Mouse (Mus musculus): ENCODE data around the gene Gon7. TPM values are rescaled to one million over a fixed set of nuclear protein-coding genes. Genes with fewer than 3 reads are reported as not detected.

Gon7 gene
- polyA plus RNA-seq, 1 experiment from 2014 or later: 29.6 TPM

- no peaks in the 10 kb centered on the region for H3K27me3 ChIP-seq (ENCODE audit: control insufficient read depth, insufficient read depth, low read length)
- H3K27ac ChIP-seq (ENCODE audit: low read length): no peak overlapping the region
- peak; percentile 14; the same call in 1 of the 2 replicates for ATAC-seq (ENCODE audit: insufficient number of reproducible peaks, insufficient read depth, low FRiP score, low read depth)
- no peak overlapping the region for H3K9ac ChIP-seq (replicated peaks; ENCODE audit: low read depth, low read length)
- no peaks in the 10 kb centered on the region for H3K4me1 ChIP-seq (ENCODE audit: control insufficient read depth, insufficient read depth, low read length)
- H3K9me3 ChIP-seq (ENCODE audit: control insufficient read depth, low read depth, low read length): no peaks in the 10 kb centered on the region
- no peak overlapping the region; the same call in 1 of the 2 replicates for H3K4me2 ChIP-seq (replicated peaks; ENCODE audit: low read depth, low read length)
- 27% methylated on average over 13 of the region's 13 CpGs for whole genome bisulfite sequencing
- H3K36me3 ChIP-seq (ENCODE audit: control insufficient read depth, insufficient read depth, low read length): no peaks in the 10 kb centered on the region
- no peak overlapping the region for H3K4me3 ChIP-seq (ENCODE audit: low read depth, low read length)
Measured at GRCm38 (mm10) chr12:102719552-102720315, 37.9 kb downstream of the Gon7 start.

GRCm38 (mm10) chr12:102714654-102715395, 42.8 kb downstream of the Gon7 start:
- Histone ChIP-seq H3K9ac (replicated peaks; ENCODE audit: low read depth, low read length) (no peak overlapping the region), H3K9me3 (ENCODE audit: control insufficient read depth, low read depth, low read length) (no peaks in the 10 kb centered on the region), H3K4me3 (ENCODE audit: low read depth, low read length) (no peak overlapping the region), H3K36me3 (ENCODE audit: control insufficient read depth, insufficient read depth, low read length) (no peaks in the 10 kb centered on the region), H3K4me1 (ENCODE audit: control insufficient read depth, insufficient read depth, low read length) (no peaks in the 10 kb centered on the region), H3K27me3 (ENCODE audit: control insufficient read depth, insufficient read depth, low read length) (no peaks in the 10 kb centered on the region), H3K4me2 (replicated peaks; ENCODE audit: low read depth, low read length) (no peak overlapping the region), H3K27ac (ENCODE audit: low read length) (no peak overlapping the region)
- WGBS: 74% methylated on average over 10 of the region's 10 CpGs
- no peak for ATAC-seq (ENCODE audit: insufficient number of reproducible peaks, insufficient read depth, low FRiP score, low read depth)

GRCm38 (mm10) chr12:102714116-102714515, 43.5 kb downstream of the Gon7 start:
- H3K4me2 ChIP-seq (replicated peaks; ENCODE audit: low read depth, low read length): no peak overlapping the region
- no peaks in the 10 kb centered on the region for H3K27me3 ChIP-seq (ENCODE audit: control insufficient read depth, insufficient read depth, low read length)
- 59% methylated on average over 2 of the region's 2 CpGs for WGBS
- H3K36me3 ChIP-seq (ENCODE audit: control insufficient read depth, insufficient read depth, low read length): no peaks in the 10 kb centered on the region
- H3K27ac ChIP-seq (ENCODE audit: low read length): no peak overlapping the region
- no peak overlapping the region for H3K4me3 ChIP-seq (ENCODE audit: low read depth, low read length)
- no peak overlapping the region for H3K9ac ChIP-seq (replicated peaks; ENCODE audit: low read depth, low read length)
- H3K4me1 ChIP-seq (ENCODE audit: control insufficient read depth, insufficient read depth, low read length): no peaks in the 10 kb centered on the region
- no peaks in the 10 kb centered on the region for H3K9me3 ChIP-seq (ENCODE audit: control insufficient read depth, low read depth, low read length)
- ATAC-seq (ENCODE audit: insufficient number of reproducible peaks, insufficient read depth, low FRiP score, low read depth): no peak

- no peak for ATAC-seq (ENCODE audit: insufficient number of reproducible peaks, insufficient read depth, low FRiP score, low read depth)
- Histone ChIP-seq H3K27ac (ENCODE audit: low read length) (no peak overlapping the region), H3K36me3 (ENCODE audit: control insufficient read depth, insufficient read depth, low read length) (no peaks in the 10 kb centered on the region), H3K4me2 (replicated peaks; ENCODE audit: low read depth, low read length) (no peak overlapping the region), H3K27me3 (ENCODE audit: control insufficient read depth, insufficient read depth, low read length) (no peaks in the 10 kb centered on the region), H3K4me3 (ENCODE audit: low read depth, low read length) (no peak overlapping the region), H3K4me1 (ENCODE audit: control insufficient read depth, insufficient read depth, low read length) (no peaks in the 10 kb centered on the region), H3K9ac (replicated peaks; ENCODE audit: low read depth, low read length) (no peak overlapping the region), H3K9me3 (ENCODE audit: control insufficient read depth, low read depth, low read length) (no peaks in the 10 kb centered on the region)
- WGBS: 62% methylated on average over 20 of the region's 20 CpGs
Measured at GRCm38 (mm10) chr12:102713153-102713865, 44.3 kb downstream of the Gon7 start.

- Histone ChIP-seq H3K4me3 (ENCODE audit: low read depth, low read length) (no peak overlapping the region), H3K36me3 (ENCODE audit: control insufficient read depth, insufficient read depth, low read length) (no peaks in the 10 kb centered on the region), H3K4me1 (ENCODE audit: control insufficient read depth, insufficient read depth, low read length) (0 out of 2 replicates have a peak, but pooled peaks cover 2% of the 10 kb centered on the region), H3K27me3 (ENCODE audit: control insufficient read depth, insufficient read depth, low read length) (no peaks in the 10 kb centered on the region), H3K27ac (ENCODE audit: low read length) (no peak overlapping the region), H3K9me3 (ENCODE audit: control insufficient read depth, low read depth, low read length) (no peaks in the 10 kb centered on the region), H3K9ac (replicated peaks; ENCODE audit: low read depth, low read length) (no peak overlapping the region), H3K4me2 (replicated peaks; ENCODE audit: low read depth, low read length) (no peak overlapping the region)
- ATAC-seq (ENCODE audit: insufficient number of reproducible peaks, insufficient read depth, low FRiP score, low read depth): no peak
- 57% methylated on average over 4 of the region's 4 CpGs for WGBS
Measured at GRCm38 (mm10) chr12:102710851-102711375, 46.7 kb downstream of the Gon7 start.

GRCm38 (mm10) chr12:102709896-102710295, 47.7 kb downstream of the Gon7 start:
- no peak for ATAC-seq (ENCODE audit: insufficient number of reproducible peaks, insufficient read depth, low FRiP score, low read depth)
- Histone ChIP-seq H3K36me3 (ENCODE audit: control insufficient read depth, insufficient read depth, low read length) (no peaks in the 10 kb centered on the region), H3K27ac (ENCODE audit: low read length) (no peak overlapping the region), H3K4me1 (ENCODE audit: control insufficient read depth, insufficient read depth, low read length) (peaks cover 4% of the 10 kb centered on the region; the same call in 1 of the 2 replicates), H3K4me3 (ENCODE audit: low read depth, low read length) (no peak overlapping the region), H3K27me3 (ENCODE audit: control insufficient read depth, insufficient read depth, low read length) (no peaks in the 10 kb centered on the region), H3K9me3 (ENCODE audit: control insufficient read depth, low read depth, low read length) (no peaks in the 10 kb centered on the region), H3K9ac (replicated peaks; ENCODE audit: low read depth, low read length) (no peak overlapping the region), H3K4me2 (replicated peaks; ENCODE audit: low read depth, low read length) (no peak overlapping the region)
- WGBS: 82% methylated on average over 5 of the region's 5 CpGs

GRCm38 (mm10) chr12:102708220-102708619, 49.4 kb downstream of the Gon7 start:
- no peak for ATAC-seq (ENCODE audit: insufficient number of reproducible peaks, insufficient read depth, low FRiP score, low read depth)
- H3K27me3 ChIP-seq (ENCODE audit: control insufficient read depth, insufficient read depth, low read length): no peaks in the 10 kb centered on the region
- H3K4me1 ChIP-seq (ENCODE audit: control insufficient read depth, insufficient read depth, low read length): peaks cover 13% of the 10 kb centered on the region
- H3K9ac ChIP-seq (replicated peaks; ENCODE audit: low read depth, low read length): no peak overlapping the region
- H3K4me2 ChIP-seq (replicated peaks; ENCODE audit: low read depth, low read length): no peak overlapping the region
- H3K27ac ChIP-seq (ENCODE audit: low read length): no peak overlapping the region
- H3K36me3 ChIP-seq (ENCODE audit: control insufficient read depth, insufficient read depth, low read length): no peaks in the 10 kb centered on the region
- no peaks in the 10 kb centered on the region for H3K9me3 ChIP-seq (ENCODE audit: control insufficient read depth, low read depth, low read length)
- WGBS: 76% methylated on average over 11 of the region's 11 CpGs
- no peak overlapping the region for H3K4me3 ChIP-seq (ENCODE audit: low read depth, low read length)

GRCm38 (mm10) chr12:102706833-102707463, 50.7 kb downstream of the Gon7 start:
- H3K9me3 ChIP-seq (ENCODE audit: control insufficient read depth, low read depth, low read length): no peaks in the 10 kb centered on the region
- peaks cover 20% of the 10 kb centered on the region for H3K4me1 ChIP-seq (ENCODE audit: control insufficient read depth, insufficient read depth, low read length)
- H3K27me3 ChIP-seq (ENCODE audit: control insufficient read depth, insufficient read depth, low read length): no peaks in the 10 kb centered on the region
- H3K4me3 ChIP-seq (ENCODE audit: low read depth, low read length): no peak overlapping the region
- ATAC-seq (ENCODE audit: insufficient number of reproducible peaks, insufficient read depth, low FRiP score, low read depth): no peak
- H3K9ac ChIP-seq (replicated peaks; ENCODE audit: low read depth, low read length): no peak overlapping the region
- H3K27ac ChIP-seq (ENCODE audit: low read length): no peak overlapping the region
- WGBS: 90% methylated on average over 10 of the region's 10 CpGs
- no peaks in the 10 kb centered on the region for H3K36me3 ChIP-seq (ENCODE audit: control insufficient read depth, insufficient read depth, low read length)
- no peak overlapping the region for H3K4me2 ChIP-seq (replicated peaks; ENCODE audit: low read depth, low read length)

Data from stomach, embryonic 14.5 days (tissue).